Mouse (Mus musculus): ENCODE results near the gene Zbtb45. TPM values are rescaled to one million over a fixed set of nuclear protein-coding genes. Genes with fewer than 3 reads are reported as not detected.

Gene Zbtb45
- polyA plus RNA-seq, 1 experiment from 2014 or later: 11.9 TPM

GRCm38 (mm10) chr7:13022773-13023535, 13.1 kb upstream of the Zbtb45 start:
- no peak for TF ChIP-seq CTCF (IDR thresholded peaks at IDR 0.05)
- no peak for TF ChIP-seq EP300 (IDR thresholded peaks at IDR 0.05)
- no peaks in the 10 kb centered on the region for H3K27me3 ChIP-seq (replicated peaks; ENCODE audit: insufficient read depth, low read length)
- H3K36me3 ChIP-seq (ENCODE audit: insufficient read depth, low read length): peaks cover 11% of the 10 kb centered on the region; the same call in 1 of the 2 replicates
- H3K4me3 ChIP-seq (ENCODE audit: low read depth, low read length): peak overlapping the region; percentile 79
- peak; percentile 49 for ATAC-seq
- peak overlapping the region; percentile 94 for H3K4me2 ChIP-seq (replicated peaks; ENCODE audit: low read depth, low read length)
- H3K27ac ChIP-seq (ENCODE audit: low read length): peak overlapping the region; percentile 95
- peak overlapping the region; percentile 65; the same call in 1 of the 2 replicates for H3K9ac ChIP-seq (replicated peaks; ENCODE audit: low read depth)
- H3K9me3 ChIP-seq (ENCODE audit: low read length): no peaks in the 10 kb centered on the region
- H3K4me1 ChIP-seq (ENCODE audit: insufficient read depth, low read depth, low read length): peaks cover 9% of the 10 kb centered on the region; the same call in 1 of the 2 replicates
- WGBS: 3% methylated on average over 31 of the region's 31 CpGs
- peak; percentile 85 for DNase-seq (ENCODE audit: low spot score)

- Histone ChIP-seq H3K4me1 (ENCODE audit: insufficient read depth, low read depth, low read length) (peaks cover 3% of the 10 kb centered on the region; the same call in 1 of the 2 replicates), H3K36me3 (ENCODE audit: insufficient read depth, low read length) (no peaks in the 10 kb centered on the region), H3K9me3 (ENCODE audit: low read length) (no peaks in the 10 kb centered on the region), H3K9ac (replicated peaks; ENCODE audit: low read depth) (no peak overlapping the region), H3K4me3 (ENCODE audit: low read depth, low read length) (no peak overlapping the region), H3K4me2 (replicated peaks; ENCODE audit: low read depth, low read length) (no peak overlapping the region), H3K27me3 (replicated peaks; ENCODE audit: insufficient read depth, low read length) (no peaks in the 10 kb centered on the region), H3K27ac (ENCODE audit: low read length) (no peak overlapping the region)
- DNase-seq (ENCODE audit: low spot score): no peak
- WGBS: 85% methylated on average over 1 of the region's 1 CpGs
- ATAC-seq: no peak
- TF ChIP-seq CTCF (IDR thresholded peaks at IDR 0.05) (no peak), EP300 (IDR thresholded peaks at IDR 0.05) (no peak)
Observed at GRCm38 (mm10) chr7:13015217-13015616, 5.4 kb upstream of the Zbtb45 start.

GRCm38 (mm10) chr7:13014275-13014839, 4.5 kb upstream of the Zbtb45 start:
- H3K9ac ChIP-seq (replicated peaks; ENCODE audit: low read depth): no peak overlapping the region
- DNase-seq (ENCODE audit: low spot score): no peak
- 37% methylated on average over 6 of the region's 6 CpGs for WGBS
- no peaks in the 10 kb centered on the region for H3K27me3 ChIP-seq (replicated peaks; ENCODE audit: insufficient read depth, low read length)
- H3K27ac ChIP-seq (ENCODE audit: low read length): no peak overlapping the region
- H3K36me3 ChIP-seq (ENCODE audit: insufficient read depth, low read length): no peaks in the 10 kb centered on the region
- ATAC-seq: no peak
- H3K9me3 ChIP-seq (ENCODE audit: low read length): no peaks in the 10 kb centered on the region
- H3K4me3 ChIP-seq (ENCODE audit: low read depth, low read length): no peak overlapping the region
- TF ChIP-seq EP300 (IDR thresholded peaks at IDR 0.05) (no peak), CTCF (IDR thresholded peaks at IDR 0.05) (no peak)
- no peak overlapping the region for H3K4me2 ChIP-seq (replicated peaks; ENCODE audit: low read depth, low read length)
- peaks cover 4% of the 10 kb centered on the region; the same call in 1 of the 2 replicates for H3K4me1 ChIP-seq (ENCODE audit: insufficient read depth, low read depth, low read length)

- ATAC-seq (no peak), DNase-seq (ENCODE audit: low spot score) (no peak)
- no peak overlapping the region for H3K27ac ChIP-seq (ENCODE audit: low read length)
- 57% methylated on average over 4 of the region's 4 CpGs for WGBS
- no peaks in the 10 kb centered on the region for H3K9me3 ChIP-seq (ENCODE audit: low read length)
- peaks cover 7% of the 10 kb centered on the region; the same call in 1 of the 2 replicates for H3K4me1 ChIP-seq (ENCODE audit: insufficient read depth, low read depth, low read length)
- no peak overlapping the region for H3K4me3 ChIP-seq (ENCODE audit: low read depth, low read length)
- no peaks in the 10 kb centered on the region for H3K27me3 ChIP-seq (replicated peaks; ENCODE audit: insufficient read depth, low read length)
- no peaks in the 10 kb centered on the region for H3K36me3 ChIP-seq (ENCODE audit: insufficient read depth, low read length)
- H3K4me2 ChIP-seq (replicated peaks; ENCODE audit: low read depth, low read length): no peak overlapping the region
- no peak for TF ChIP-seq EP300 (IDR thresholded peaks at IDR 0.05)
- no peak for TF ChIP-seq CTCF (IDR thresholded peaks at IDR 0.05)
- H3K9ac ChIP-seq (replicated peaks; ENCODE audit: low read depth): no peak overlapping the region
Observed at GRCm38 (mm10) chr7:13013671-13014070, 3.8 kb upstream of the Zbtb45 start.

- ATAC-seq: peak; percentile 92
- WGBS: 1% methylated on average over 42 of the region's 42 CpGs
Observed at GRCm38 (mm10) chr7:13009143-13010004, 460 bp downstream of the Zbtb45 start.

More at GRCm38 (mm10) chr7:13009143-13010004, 460 bp downstream of the Zbtb45 start:
- Histone ChIP-seq H3K4me1 (ENCODE audit: insufficient read depth, low read depth, low read length) (peaks cover 7% of the 10 kb centered on the region; the same call in 1 of the 2 replicates), H3K36me3 (ENCODE audit: insufficient read depth, low read length) (no peaks in the 10 kb centered on the region), H3K27me3 (replicated peaks; ENCODE audit: insufficient read depth, low read length) (no peaks in the 10 kb centered on the region), H3K27ac (ENCODE audit: low read length) (peak overlapping the region; percentile 89), H3K9ac (replicated peaks; ENCODE audit: low read depth) (peak overlapping the region; percentile 75), H3K9me3 (ENCODE audit: low read length) (no peaks in the 10 kb centered on the region), H3K4me2 (replicated peaks; ENCODE audit: low read depth, low read length) (peak overlapping the region; percentile 82), H3K4me3 (ENCODE audit: low read depth, low read length) (peak overlapping the region; percentile 70)
- TF ChIP-seq CTCF (IDR thresholded peaks at IDR 0.05): peak; percentile 89
- TF ChIP-seq EP300 (IDR thresholded peaks at IDR 0.05): no peak; the same call in none of the 2 replicates
- peak; percentile 95 for DNase-seq (ENCODE audit: low spot score)
